Mouse (Mus musculus) G1E-ER4 (cell line): ENCODE measurements around the gene Gipc2. TPM values are rescaled to one million over a fixed set of nuclear protein-coding genes. Genes with fewer than 3 reads are reported as not detected.

Source experiments
- GATA1 ChIP-seq: IDR thresholded peaks from one replicate; pipeline ENCODE4 v1.8.0; 2012; ENCODE audit warnings: low read length, inconsistent platforms
- polyA plus RNA-seq: library from polyadenylated mRNA; stranded (reverse); fragments of >175 nt; gene quantifications from 2 replicates; pipeline ENCODE4 v1.2.3, GENCODE M21; 2012

Gipc2 gene
- polyA plus RNA-seq, 1 experiment: not detected

DNA sequence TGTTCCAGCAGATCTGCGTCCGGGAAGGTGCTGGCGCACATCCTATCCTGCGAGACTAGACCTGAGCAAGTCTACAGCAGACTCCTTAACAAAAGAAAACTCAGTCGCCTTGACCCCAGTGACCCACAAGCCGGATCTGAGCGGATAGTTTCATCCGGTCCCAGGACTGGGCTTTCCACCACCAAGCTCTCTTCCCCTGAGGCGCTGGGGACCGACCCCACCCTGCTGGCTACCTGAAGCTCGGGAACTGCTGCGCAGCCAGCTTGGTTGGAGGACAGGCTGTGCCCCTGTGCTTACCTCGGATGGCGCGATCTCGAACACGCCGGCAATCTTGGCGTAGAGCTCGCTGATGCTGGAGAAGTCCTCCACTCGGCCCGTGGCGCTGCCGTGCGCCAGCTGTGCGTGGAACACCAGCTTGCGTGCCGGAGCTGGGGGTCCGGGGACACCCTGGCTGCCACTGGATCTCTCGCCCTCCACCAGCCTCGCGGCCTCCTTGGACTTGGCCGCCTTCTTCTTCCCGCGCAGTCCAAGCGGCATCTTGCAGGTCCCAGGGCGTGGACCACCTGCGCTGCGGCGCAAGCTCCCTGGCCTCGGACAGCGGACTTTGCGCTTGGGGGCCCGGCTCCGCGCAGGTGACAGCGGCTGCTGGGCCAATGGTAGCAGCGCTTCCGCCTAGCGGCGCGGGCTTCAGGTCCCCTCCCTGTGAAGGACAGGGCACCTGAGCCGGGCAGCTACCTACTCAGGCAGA, 505 bp downstream of the Gipc2 start:
- no peak for TF ChIP-seq GATA1

DNA sequence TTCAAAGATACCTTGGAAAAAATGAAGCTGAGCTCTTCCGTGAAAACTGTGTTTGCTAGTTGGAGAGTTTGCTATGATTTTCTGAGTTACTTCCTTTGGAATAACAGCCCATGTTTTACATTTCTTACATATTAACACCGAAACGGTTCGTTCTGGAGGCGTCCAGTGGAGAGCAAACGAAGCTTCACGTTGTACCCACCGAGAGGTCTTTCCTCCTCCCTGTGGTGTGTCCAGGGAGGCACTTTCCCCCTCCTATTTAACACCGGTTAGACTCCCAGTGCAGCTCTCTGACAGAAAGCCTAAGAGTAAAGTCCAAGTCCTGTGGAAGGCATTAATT, 1.0 kb downstream of the Gipc2 start:
- TF ChIP-seq GATA1: no peak

GRCm38 (mm10) chr3:152163320-152163719, 2.7 kb downstream of the Gipc2 start:
- TF ChIP-seq GATA1: no peak

DNA sequence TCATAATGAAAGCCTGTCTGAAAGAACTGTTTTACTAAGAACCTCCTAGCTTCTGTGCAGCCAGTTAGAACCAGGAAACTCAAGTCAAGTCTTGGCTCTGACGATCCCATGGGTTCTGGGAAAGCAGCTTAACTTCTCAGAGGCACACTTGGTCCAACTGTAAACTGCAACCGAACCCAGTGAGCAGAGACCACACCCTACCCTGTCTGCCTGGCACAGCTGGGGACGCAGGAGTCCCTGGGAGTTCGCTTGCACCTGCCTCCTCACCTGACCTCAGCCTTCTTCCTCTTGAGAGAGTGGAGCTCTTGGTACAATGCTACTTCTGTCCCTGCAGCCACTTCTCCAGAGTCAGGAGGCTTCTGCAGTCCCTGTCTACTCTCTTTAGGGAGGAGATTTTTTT, 5.4 kb downstream of the Gipc2 start:
- no peak for TF ChIP-seq GATA1

GRCm38 (mm10) chr3:152159321-152159720, 6.7 kb downstream of the Gipc2 start:
- no peak for TF ChIP-seq GATA1

GRCm38 (mm10) chr3:152158344-152159291, 7.4 kb downstream of the Gipc2 start:
- no peak for TF ChIP-seq GATA1

- TF ChIP-seq GATA1: no peak
Measured at GRCm38 (mm10) chr3:152156816-152157496, 9.1 kb downstream of the Gipc2 start.

- TF ChIP-seq GATA1: no peak
Measured at GRCm38 (mm10) chr3:152155296-152155948, 10.6 kb downstream of the Gipc2 start.

- no peak for TF ChIP-seq GATA1
Measured at GRCm38 (mm10) chr3:152154095-152154494, 11.9 kb downstream of the Gipc2 start.

DNA sequence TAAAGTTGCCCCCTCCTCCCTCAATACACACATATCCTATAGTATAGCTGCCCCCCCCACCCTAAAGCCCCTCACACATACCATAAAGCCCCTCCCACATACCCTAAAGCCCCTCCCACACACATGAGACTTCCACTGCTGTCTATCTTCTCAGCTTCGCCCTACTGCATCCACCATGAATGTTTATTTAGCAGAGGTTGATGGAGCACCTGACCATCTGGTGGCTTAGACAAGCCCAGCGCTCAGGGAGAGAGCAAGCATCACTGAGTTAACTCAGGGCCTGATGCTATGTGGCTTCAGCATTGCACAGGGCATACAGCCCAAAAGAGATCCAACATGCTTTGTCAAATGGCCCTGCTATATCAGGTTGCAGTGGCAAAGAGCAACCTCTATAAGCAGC, 12.9 kb downstream of the Gipc2 start:
- TF ChIP-seq GATA1: no peak

- no peak for TF ChIP-seq GATA1
Measured at GRCm38 (mm10) chr3:152152483-152152804, 13.6 kb downstream of the Gipc2 start.

DNA sequence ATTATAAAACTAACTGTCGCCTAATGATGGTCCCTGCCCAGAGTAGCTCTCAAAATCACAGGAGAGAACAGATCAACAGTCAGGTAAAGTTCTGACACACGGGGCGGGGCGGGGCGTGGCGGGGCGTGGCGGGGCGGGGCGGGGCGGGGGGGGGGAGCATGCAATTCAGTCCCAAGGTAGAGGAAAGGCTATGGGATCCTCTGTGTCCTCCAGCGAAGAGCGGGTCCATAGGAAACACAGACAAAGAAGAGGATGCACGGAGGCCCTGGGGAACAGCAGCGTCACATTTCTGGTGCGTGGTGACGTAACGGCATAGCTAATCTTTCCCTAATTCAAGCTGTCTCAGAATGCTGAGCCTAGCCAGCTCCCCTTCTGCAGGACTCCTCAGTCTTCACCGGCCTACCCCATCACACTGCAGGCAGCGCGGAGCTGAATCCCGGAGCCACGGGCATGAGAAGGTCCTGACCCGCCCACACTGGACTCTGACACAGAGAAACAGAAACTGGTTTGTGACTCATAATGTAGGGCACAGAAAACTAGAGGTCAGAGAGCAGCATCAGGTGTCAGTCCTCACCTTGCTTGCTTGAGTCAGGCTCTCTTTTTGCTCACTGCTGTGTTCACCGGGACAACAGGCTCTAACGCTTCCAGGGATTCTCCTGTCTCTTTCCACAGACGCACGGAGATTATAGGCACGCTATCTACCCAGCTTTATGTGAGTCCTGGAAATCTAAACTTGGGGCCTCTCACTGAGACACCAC, 14.1 kb downstream of the Gipc2 start:
- no peak for TF ChIP-seq GATA1

DNA sequence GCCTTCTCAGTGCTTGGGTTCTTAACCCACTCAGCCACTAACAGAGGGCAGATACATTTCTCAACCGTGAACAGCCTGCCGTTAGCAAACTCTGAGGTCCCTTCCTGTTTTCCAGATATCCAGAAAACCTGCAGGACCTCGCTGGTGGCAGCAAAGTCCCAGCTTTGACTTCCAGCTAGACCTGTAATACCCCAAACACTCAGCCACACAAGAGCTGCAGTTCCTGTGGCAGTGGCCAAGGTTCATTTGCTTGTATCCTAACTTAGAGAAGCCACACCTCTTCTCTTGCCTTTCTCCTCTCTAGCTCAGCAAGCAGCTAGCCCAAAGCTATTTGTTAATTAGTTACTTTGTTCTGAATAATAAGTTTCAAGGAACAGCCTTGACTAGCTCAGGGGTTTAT, 16.2 kb downstream of the Gipc2 start:
- TF ChIP-seq GATA1: no peak

- no peak for TF ChIP-seq GATA1
Measured at GRCm38 (mm10) chr3:152149449-152149848, 16.6 kb downstream of the Gipc2 start.
